Mouse (Mus musculus) kidney, postnatal 25 days (tissue): Measurements from ENCODE around the gene Gmip.

Source experiments
- DNase-seq, 2 experiments: peaks; one replicate each; pipeline ENCODE4 v3.0.0; 2021; ENCODE audit warnings: mixed read lengths in 2 of 2

Gene Gmip

GRCm38 (mm10) chr8:69804537-69804936 lies 3.9 kb upstream of the Gmip start:
- peak in 1 of 2 experiments; percentile 16 for DNase-seq

GRCm38 (mm10) chr8:69805086-69805485 lies 3.4 kb upstream of the Gmip start:
- peak in 1 of 2 experiments; percentile 19 for DNase-seq

DNA sequence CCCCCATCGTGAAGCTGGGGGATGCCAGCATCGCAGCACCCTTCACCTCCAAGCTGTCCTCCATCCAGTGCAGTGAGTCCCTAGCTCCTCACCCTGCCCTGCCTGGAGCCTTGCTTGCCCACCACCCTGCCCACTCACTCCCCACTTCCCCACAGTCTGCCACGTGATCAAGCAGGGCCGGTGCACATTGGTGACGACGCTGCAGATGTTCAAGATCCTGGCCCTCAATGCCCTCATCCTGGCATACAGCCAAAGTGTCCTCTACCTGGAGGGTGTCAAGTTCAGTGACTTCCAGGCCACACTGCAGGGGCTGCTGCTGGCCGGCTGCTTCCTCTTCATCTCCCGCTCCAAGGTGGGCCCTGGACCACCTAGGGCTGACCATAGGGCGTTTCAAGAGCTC lies 3.0 kb upstream of the Gmip start:
- peak in 1 of 2 experiments; percentile 26 for DNase-seq

GRCm38 (mm10) chr8:69807236-69807635 lies 1.2 kb upstream of the Gmip start:
- peak in 1 of 2 experiments; percentile 34 for DNase-seq

DNA sequence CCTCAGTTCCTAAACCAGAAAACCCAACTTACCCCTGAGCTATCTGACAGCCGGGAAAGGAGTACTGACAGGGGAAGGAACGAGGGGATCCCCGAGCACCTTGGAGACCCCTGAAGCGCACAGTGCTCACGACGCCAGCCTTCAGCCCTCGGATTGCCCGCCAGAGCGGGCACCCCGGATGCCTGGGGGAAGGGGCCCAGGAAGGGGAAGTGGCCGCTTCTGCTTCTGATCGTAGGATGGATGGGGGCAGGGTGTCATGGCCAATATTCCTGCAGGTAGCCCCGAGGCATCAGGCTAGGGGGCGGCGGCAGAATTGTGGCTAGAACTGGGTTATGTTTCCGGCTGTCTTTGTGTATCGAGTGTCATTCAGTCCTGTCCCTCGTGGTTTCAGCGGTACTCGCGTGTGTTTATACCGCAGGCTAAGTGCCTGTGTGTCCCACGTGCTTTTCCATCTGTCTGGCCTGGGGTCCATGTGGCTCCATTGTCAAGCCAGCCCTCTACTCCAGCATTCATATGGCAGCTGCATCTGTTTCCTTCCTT lies 455 bp downstream of the Gmip start:
- DNase-seq = peak in 1 of 2 experiments; percentile 51

DNA sequence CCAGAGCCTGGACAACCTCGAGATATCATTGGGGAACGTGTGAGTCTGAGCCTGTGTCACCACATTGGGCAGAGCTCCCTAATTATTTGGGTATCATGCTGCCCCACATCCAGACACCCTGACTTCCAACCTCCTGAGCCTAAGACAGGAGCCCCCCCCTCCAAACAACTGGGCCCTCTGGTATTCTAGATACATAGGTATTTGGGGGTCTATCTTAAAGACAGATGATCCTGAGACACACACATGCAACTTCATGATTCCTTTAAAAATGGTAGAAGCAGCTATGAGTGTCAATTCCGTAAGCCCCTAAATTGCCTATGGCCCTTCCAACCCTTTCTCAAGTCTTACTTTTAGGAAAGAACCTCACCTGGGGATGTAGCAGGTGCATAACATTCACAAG lies 1.3 kb downstream of the Gmip start:
- no peak for DNase-seq

GRCm38 (mm10) chr8:69814881-69815280 lies 6.4 kb downstream of the Gmip start:
- DNase-seq = no peak

- peak; percentile 58 to 71 for DNase-seq
Observed at GRCm38 (mm10) chr8:69815396-69815795, 6.9 kb downstream of the Gmip start.

GRCm38 (mm10) chr8:69820466-69820865 lies 12.0 kb downstream of the Gmip start:
- DNase-seq = peak; percentile 73 to 91

GRCm38 (mm10) chr8:69821971-69822385 lies 13.5 kb downstream of the Gmip start:
- DNase-seq = peak; percentile 66 to 87

GRCm38 (mm10) chr8:69822386-69823191 lies 14.1 kb downstream of the Gmip start, which contains the start of gene Lpar2:
Lpar2 (plus strand) TSS chr8:69822429.
- DNase-seq = peak; percentile 85 to 93

DNA sequence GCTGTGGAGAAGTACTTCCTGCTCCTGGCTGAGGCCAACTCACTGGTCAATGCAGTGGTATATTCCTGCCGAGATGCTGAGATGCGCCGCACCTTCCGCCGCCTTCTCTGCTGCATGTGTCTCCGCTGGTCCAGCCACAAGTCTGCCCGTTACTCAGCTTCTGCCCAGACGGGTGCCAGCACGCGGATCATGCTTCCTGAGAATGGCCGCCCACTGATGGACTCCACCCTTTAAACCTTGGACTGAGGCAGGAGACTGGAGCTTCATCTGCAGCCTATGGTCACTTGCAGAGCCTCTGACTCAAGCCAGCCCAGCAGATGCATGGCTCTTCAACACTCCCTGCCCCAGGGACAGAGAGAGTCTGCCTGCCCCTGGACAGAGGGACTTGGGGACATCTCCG lies 17.9 kb downstream of the Gmip start:
- peak; percentile 45 to 75 for DNase-seq

GRCm38 (mm10) chr8:69832298-69832853 lies 23.9 kb downstream of the Gmip start, which contains the start of gene Pbx4:
Pbx4 (plus strand) TSS chr8:69832491.
- peak; percentile 78 to 89 for DNase-seq

DNA sequence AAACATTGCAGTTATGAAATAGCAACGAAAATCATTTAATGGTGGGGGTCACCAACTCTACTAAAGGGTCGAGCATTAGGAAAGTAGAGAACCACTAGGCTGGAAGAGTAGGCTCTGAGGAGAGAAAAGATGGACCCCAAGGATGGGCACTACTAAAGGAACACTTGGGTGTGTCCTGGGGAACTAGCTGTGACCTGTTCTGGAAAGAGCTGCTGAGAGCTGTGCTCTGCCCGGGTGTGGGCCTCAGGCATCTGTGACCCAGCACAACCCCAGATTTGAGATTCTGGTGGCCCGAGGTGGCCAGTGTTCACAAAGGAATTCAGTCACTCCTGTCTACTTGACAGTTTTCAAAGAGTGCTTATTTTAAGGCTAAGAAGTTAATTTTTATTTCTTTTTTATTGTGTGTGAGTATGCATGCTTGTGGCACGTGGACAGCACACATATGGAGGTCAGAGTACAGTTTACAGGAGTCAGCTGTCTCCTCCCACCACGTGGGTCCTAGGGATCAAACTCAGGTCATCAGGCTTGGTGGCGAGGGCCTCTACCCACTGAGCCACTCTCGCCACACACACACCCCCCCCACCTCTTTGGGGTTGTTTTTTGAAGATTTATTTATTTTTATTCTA lies 28.7 kb downstream of the Gmip start:
- peak; percentile 67 to 84 for DNase-seq

GRCm38 (mm10) chr8:69847167-69848065 lies 38.9 kb downstream of the Gmip start:
- DNase-seq = no peak

GRCm38 (mm10) chr8:69848951-69849350 lies 40.5 kb downstream of the Gmip start:
- DNase-seq = no peak

GRCm38 (mm10) chr8:69849899-69850298 lies 41.4 kb downstream of the Gmip start:
- DNase-seq = peak in 1 of 2 experiments; percentile 7

GRCm38 (mm10) chr8:69850926-69851506 lies 42.5 kb downstream of the Gmip start:
- DNase-seq = no peak

- peak in 1 of 2 experiments; percentile 8 for DNase-seq
Observed at GRCm38 (mm10) chr8:69853869-69854268, 45.4 kb downstream of the Gmip start.

DNA sequence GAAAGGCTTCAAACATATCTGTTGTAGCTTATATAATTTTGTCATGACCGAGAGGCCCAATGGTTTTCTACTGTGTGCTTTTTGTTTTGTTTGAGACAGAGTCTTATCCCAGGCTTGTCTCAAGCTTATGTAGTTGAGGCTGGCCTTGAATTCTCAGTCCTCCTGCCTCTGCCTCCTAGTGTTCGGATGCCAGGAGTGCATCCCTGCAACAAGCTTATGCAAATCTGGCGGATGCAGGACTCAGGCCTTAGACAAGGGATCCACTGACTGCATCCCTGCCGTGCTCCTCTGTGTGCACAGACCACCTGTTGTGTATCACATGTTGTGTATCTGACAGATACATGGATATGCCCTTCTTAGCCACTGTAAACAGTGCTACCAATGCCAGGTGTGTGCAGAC lies 52.3 kb downstream of the Gmip start:
- DNase-seq = no peak

- no peak for DNase-seq
Observed at GRCm38 (mm10) chr8:69861251-69861650, 52.8 kb downstream of the Gmip start.
